Mouse (Mus musculus) hindbrain, embryonic 16.5 days (tissue): ENCODE measurements at regions not wholly inside any gene's neighbourhood (a gene's known extent, or its start where the extent isn't known, plus 50 kb on each side); places are given as distances from the start of the nearest gene placed in this dataset.
A peak's percentile ranks its signal among the peaks of the same experiment; 100 is the strongest.

Experiments
- ATAC-seq: fragments of 200-750 bp; cut with Nextera tagmentation; 2 replicates; pipeline ENCODE4 v1.8.0; 2017; ENCODE audit warnings: moderate TSS enrichment, moderate library complexity
- H3K27ac ChIP-seq: fragments of 300-500 bp; sonication (generic); 2 replicates; pipeline ENCODE4 v1.5.1; 2014; ENCODE audit warnings: low read depth, mild to moderate bottlenecking, control low read depth, low read length, moderate library complexity
- H3K27me3 ChIP-seq: fragments of 300-500 bp; sonication (generic); replicated peaks from 2 replicates; pipeline ENCODE4 v1.6.1; 2014; ENCODE audit warnings: low read length; ENCODE audit not compliant: control insufficient read depth, insufficient read depth
- H3K36me3 ChIP-seq: fragments of 300-500 bp; sonication (generic); 2 replicates; pipeline ENCODE4 v1.6.1; 2014; ENCODE audit warnings: mild to moderate bottlenecking, low read length, moderate library complexity, mixed read lengths; ENCODE audit not compliant: control insufficient read depth, insufficient read depth
- H3K4me1 ChIP-seq: fragments of 300-500 bp; sonication (generic); 2 replicates; pipeline ENCODE4 v1.6.1; 2014; ENCODE audit warnings: low read depth, low read length; ENCODE audit not compliant: control insufficient read depth, insufficient read depth
- H3K4me2 ChIP-seq: fragments of 300-500 bp; sonication (generic); 2 replicates; pipeline ENCODE4 v1.6.1; 2014; ENCODE audit warnings: mild to moderate bottlenecking, low read length, control low read depth, moderate library complexity
- H3K4me3 ChIP-seq: fragments of 300-500 bp; sonication (generic); 2 replicates; pipeline ENCODE4 v1.5.1; 2014; ENCODE audit warnings: mild to moderate bottlenecking, low read length, control low read depth, moderate library complexity
- H3K9ac ChIP-seq: fragments of 300-500 bp; sonication (generic); 2 replicates; pipeline ENCODE4 v1.6.1; 2014; ENCODE audit warnings: low read depth, mild to moderate bottlenecking, control low read depth, low read length, moderate library complexity
- H3K9me3 ChIP-seq: fragments of 300-500 bp; sonication (generic); 2 replicates; pipeline ENCODE4 v1.6.1; 2014; ENCODE audit warnings: mild to moderate bottlenecking, low read length, moderate library complexity; ENCODE audit not compliant: control insufficient read depth
- WGBS: fragments of 180-500 bp; shearing (Covaris S2); extraction: QIAGEN DNeasy Blood & Tissue Kit; methylation state at CpG from one replicate; pipeline ENCODE4 v1.1.7; 2014; 5-methylcytosine and 5-hydroxymethylcytosine counted together

- ATAC-seq: no peak
- H3K9me3 ChIP-seq: no peaks in the 10 kb centered on the region
- no peak overlapping the region for H3K4me3 ChIP-seq
- H3K27me3 ChIP-seq: no peaks in the 10 kb centered on the region
- no peaks in the 10 kb centered on the region for H3K4me1 ChIP-seq
- no peak overlapping the region for H3K4me2 ChIP-seq
- WGBS: 53% methylated on average over 2 of the region's 2 CpGs
- H3K9ac ChIP-seq: no peak overlapping the region
- H3K36me3 ChIP-seq: no peaks in the 10 kb centered on the region
- H3K27ac ChIP-seq: no peak overlapping the region
Measured at GRCm38 (mm10) chr16:77365254-77365653, 236.6 kb downstream of the Gm11146 start.

- H3K27me3 ChIP-seq: no peaks in the 10 kb centered on the region
Measured at GRCm38 (mm10) chr16:77364439-77364838, 237.5 kb downstream of the Gm11146 start.

GRCm38 (mm10) chr16:77359190-77359589, 242.7 kb downstream of the Gm11146 start:
- H3K9me3 ChIP-seq: no peaks in the 10 kb centered on the region
- H3K4me3 ChIP-seq: no peak overlapping the region
- no peak overlapping the region for H3K27ac ChIP-seq
- H3K4me2 ChIP-seq: no peak overlapping the region
- H3K27me3 ChIP-seq: no peaks in the 10 kb centered on the region
- no peaks in the 10 kb centered on the region for H3K36me3 ChIP-seq
- no peak for ATAC-seq
- 0 out of 2 replicates have a peak, but pooled peaks cover 2% of the 10 kb centered on the region for H3K4me1 ChIP-seq
- WGBS: 85% methylated on average over 5 of the region's 5 CpGs
- no peak overlapping the region for H3K9ac ChIP-seq

More at GRCm38 (mm10) chr16:77364439-77364838, 237.5 kb downstream of the Gm11146 start:
- H3K9me3 ChIP-seq: no peaks in the 10 kb centered on the region
- no peaks in the 10 kb centered on the region for H3K36me3 ChIP-seq
- H3K4me1 ChIP-seq: 0 out of 2 replicates have a peak, but pooled peaks cover 2% of the 10 kb centered on the region
- no peak overlapping the region for H3K4me3 ChIP-seq
- ATAC-seq: no peak
- 93% methylated on average over 3 of the region's 3 CpGs for WGBS
- no peak overlapping the region for H3K4me2 ChIP-seq
- no peak overlapping the region for H3K27ac ChIP-seq
- H3K9ac ChIP-seq: no peak overlapping the region

- Histone ChIP-seq H3K36me3 (no peaks in the 10 kb centered on the region), H3K9me3 (no peaks in the 10 kb centered on the region), H3K9ac (no peak overlapping the region), H3K27me3 (no peaks in the 10 kb centered on the region), H3K4me3 (no peak overlapping the region), H3K4me1 (0 out of 2 replicates have a peak, but pooled peaks cover 2% of the 10 kb centered on the region), H3K4me2 (no peak overlapping the region), H3K27ac (no peak overlapping the region)
- WGBS: 87% methylated on average over 5 of the region's 5 CpGs
- ATAC-seq: no peak
Measured at GRCm38 (mm10) chr16:77355260-77355659, 246.6 kb downstream of the Gm11146 start.

GRCm38 (mm10) chr16:77354201-77354712, 247.6 kb downstream of the Gm11146 start:
- no peak for ATAC-seq
- Histone ChIP-seq H3K36me3 (no peaks in the 10 kb centered on the region), H3K4me2 (no peak overlapping the region), H3K4me3 (no peak overlapping the region), H3K9ac (no peak overlapping the region), H3K27ac (no peak overlapping the region), H3K4me1 (no peaks in the 10 kb centered on the region), H3K9me3 (no peaks in the 10 kb centered on the region), H3K27me3 (no peaks in the 10 kb centered on the region)
- 95% methylated on average over 3 of the region's 3 CpGs for WGBS

GRCm38 (mm10) chr16:77346128-77346527, 255.8 kb downstream of the Gm11146 start:
- ATAC-seq: no peak
- Histone ChIP-seq H3K27me3 (no peaks in the 10 kb centered on the region), H3K9me3 (no peaks in the 10 kb centered on the region), H3K9ac (no peak overlapping the region), H3K4me2 (no peak overlapping the region), H3K36me3 (no peaks in the 10 kb centered on the region), H3K4me3 (no peak overlapping the region), H3K4me1 (no peaks in the 10 kb centered on the region), H3K27ac (no peak overlapping the region)
- WGBS: 78% methylated on average over 7 of the region's 7 CpGs

GRCm38 (mm10) chr16:77332285-77332684, 269.6 kb downstream of the Gm11146 start:
- Histone ChIP-seq H3K9me3 (no peaks in the 10 kb centered on the region; the same call in 1 of the 2 replicates), H3K4me1 (peaks cover 3% of the 10 kb centered on the region), H3K9ac (no peak overlapping the region), H3K4me2 (peak overlapping the region; percentile 22), H3K27ac (0 out of 2 replicates have a peak overlapping the region, but pooled peaks have one; percentile 16), H3K4me3 (no peak overlapping the region), H3K27me3 (no peaks in the 10 kb centered on the region), H3K36me3 (no peaks in the 10 kb centered on the region)
- 34% methylated on average over 6 of the region's 6 CpGs for WGBS
- ATAC-seq: no peak

- peak overlapping the region; percentile 57 for H3K4me2 ChIP-seq
- peak overlapping the region; percentile 45 for H3K4me3 ChIP-seq
- no peaks in the 10 kb centered on the region for H3K36me3 ChIP-seq
- no peaks in the 10 kb centered on the region for H3K27me3 ChIP-seq
- ATAC-seq: no peak
- WGBS: 7% methylated on average over 8 of the region's 8 CpGs
- peak overlapping the region; percentile 58 for H3K9ac ChIP-seq
- H3K27ac ChIP-seq: peak overlapping the region; percentile 63; the same call in 1 of the 2 replicates
- H3K9me3 ChIP-seq: no peaks in the 10 kb centered on the region; the same call in 1 of the 2 replicates
- peaks cover 3% of the 10 kb centered on the region for H3K4me1 ChIP-seq
Measured at GRCm38 (mm10) chr16:77330996-77331395, 270.9 kb downstream of the Gm11146 start.

GRCm38 (mm10) chr16:77329711-77330530, 272.0 kb downstream of the Gm11146 start:
- Histone ChIP-seq H3K9ac (peak overlapping the region; percentile 68), H3K4me2 (peak overlapping the region; percentile 56), H3K4me3 (peak overlapping the region; percentile 45), H3K9me3 (no peaks in the 10 kb centered on the region; the same call in 1 of the 2 replicates), H3K4me1 (peaks cover 3% of the 10 kb centered on the region), H3K27ac (peak overlapping the region; percentile 85), H3K36me3 (no peaks in the 10 kb centered on the region), H3K27me3 (no peaks in the 10 kb centered on the region)
- WGBS: 10% methylated on average over 10 of the region's 10 CpGs
- no peak for ATAC-seq
